Mouse (Mus musculus): ENCODE measurements around the gene Rad51b. TPM values are rescaled to one million over a fixed set of nuclear protein-coding genes. Genes with fewer than 3 reads are reported as not detected.
A peak's percentile ranks its signal among the peaks of the same experiment; 100 is the strongest.

Rad51b gene
- polyA plus RNA-seq, 1 experiment from 2014 or later = 7.7 TPM

GRCm38 (mm10) chr12:79813566-79814305 is 516.7 kb downstream of the Rad51b start:
- peak; percentile 28; the same call in 1 of the 2 replicates for ATAC-seq (ENCODE audit: low FRiP score)
- peaks cover 38% of the 10 kb centered on the region for H3K4me1 ChIP-seq
- peak overlapping the region; percentile 30 for H3K4me2 ChIP-seq
- peak overlapping the region; percentile 73 for H3K27ac ChIP-seq
- H3K4me3 ChIP-seq (replicated peaks) = no peak overlapping the region
- WGBS = 10% methylated on average over 8 of the region's 8 CpGs
- H3K27me3 ChIP-seq = peaks cover 23% of the 10 kb centered on the region
- H3K9me3 ChIP-seq = no peaks in the 10 kb centered on the region
- no peaks in the 10 kb centered on the region for H3K36me3 ChIP-seq (replicated peaks)
- H3K9ac ChIP-seq = no peak overlapping the region

- Histone ChIP-seq H3K36me3 (replicated peaks) (no peaks in the 10 kb centered on the region), H3K27me3 (peaks cover 23% of the 10 kb centered on the region), H3K9me3 (no peaks in the 10 kb centered on the region), H3K9ac (no peak overlapping the region), H3K27ac (peak overlapping the region; percentile 65), H3K4me2 (peak overlapping the region; percentile 30), H3K4me1 (peaks cover 35% of the 10 kb centered on the region), H3K4me3 (replicated peaks) (no peak overlapping the region)
- peak; percentile 69; the same call in 1 of the 2 replicates for ATAC-seq (ENCODE audit: low FRiP score)
- 17% methylated on average over 20 of the region's 20 CpGs for WGBS
These were observed 517.4 kb downstream of the Rad51b start for GRCm38 (mm10) chr12:79814312-79815091.

GRCm38 (mm10) chr12:79816241-79816640 is 519.2 kb downstream of the Rad51b start:
- H3K4me3 ChIP-seq (replicated peaks) = no peak overlapping the region
- no peaks in the 10 kb centered on the region for H3K36me3 ChIP-seq (replicated peaks)
- WGBS = 86% methylated on average over 4 of the region's 4 CpGs
- H3K4me2 ChIP-seq = no peak overlapping the region
- no peak overlapping the region for H3K27ac ChIP-seq
- H3K4me1 ChIP-seq = peaks cover 40% of the 10 kb centered on the region
- H3K9me3 ChIP-seq = no peaks in the 10 kb centered on the region
- ATAC-seq (ENCODE audit: low FRiP score) = no peak
- H3K27me3 ChIP-seq = peaks cover 23% of the 10 kb centered on the region
- no peak overlapping the region for H3K9ac ChIP-seq

GRCm38 (mm10) chr12:79820228-79820958 is 523.3 kb downstream of the Rad51b start:
- H3K36me3 ChIP-seq (replicated peaks) = no peaks in the 10 kb centered on the region
- no peaks in the 10 kb centered on the region for H3K9me3 ChIP-seq
- no peak overlapping the region for H3K4me2 ChIP-seq
- H3K4me1 ChIP-seq = peaks cover 14% of the 10 kb centered on the region
- H3K4me3 ChIP-seq (replicated peaks) = no peak overlapping the region
- peaks cover 17% of the 10 kb centered on the region for H3K27me3 ChIP-seq
- no peak overlapping the region for H3K9ac ChIP-seq
- WGBS = 71% methylated on average over 8 of the region's 8 CpGs
- no peak for ATAC-seq (ENCODE audit: low FRiP score)
- H3K27ac ChIP-seq = no peak overlapping the region

GRCm38 (mm10) chr12:79821901-79822300 is 524.8 kb downstream of the Rad51b start:
- no peak overlapping the region for H3K4me2 ChIP-seq
- no peaks in the 10 kb centered on the region for H3K9me3 ChIP-seq
- ATAC-seq (ENCODE audit: low FRiP score) = no peak
- H3K27ac ChIP-seq = no peak overlapping the region
- H3K36me3 ChIP-seq (replicated peaks) = no peaks in the 10 kb centered on the region
- peaks cover 25% of the 10 kb centered on the region for H3K4me1 ChIP-seq
- no peak overlapping the region for H3K4me3 ChIP-seq (replicated peaks)
- no peak overlapping the region for H3K9ac ChIP-seq
- peaks cover 9% of the 10 kb centered on the region for H3K27me3 ChIP-seq
- 92% methylated on average over 5 of the region's 5 CpGs for WGBS

- WGBS = 92% methylated on average over 2 of the region's 2 CpGs
- Histone ChIP-seq H3K36me3 (replicated peaks) (no peaks in the 10 kb centered on the region), H3K9me3 (no peaks in the 10 kb centered on the region), H3K9ac (no peak overlapping the region), H3K4me2 (no peak overlapping the region), H3K27me3 (peaks cover 6% of the 10 kb centered on the region), H3K4me3 (replicated peaks) (no peak overlapping the region), H3K27ac (no peak overlapping the region), H3K4me1 (peaks cover 27% of the 10 kb centered on the region)
- no peak for ATAC-seq (ENCODE audit: low FRiP score)
These were observed 525.3 kb downstream of the Rad51b start for GRCm38 (mm10) chr12:79822401-79822800.

- no peaks in the 10 kb centered on the region for H3K36me3 ChIP-seq (replicated peaks)
- H3K27me3 ChIP-seq = no peaks in the 10 kb centered on the region
- peak; percentile 69 for ATAC-seq (ENCODE audit: low FRiP score)
- peak overlapping the region; percentile 71 for H3K27ac ChIP-seq
- peaks cover 30% of the 10 kb centered on the region for H3K4me1 ChIP-seq
- H3K4me3 ChIP-seq (replicated peaks) = no peak overlapping the region
- no peak overlapping the region for H3K9ac ChIP-seq
- H3K4me2 ChIP-seq = peak overlapping the region; percentile 3; the same call in 1 of the 2 replicates
- 11% methylated on average over 7 of the region's 7 CpGs for whole genome bisulfite sequencing
- no peaks in the 10 kb centered on the region for H3K9me3 ChIP-seq
These were observed 528.8 kb downstream of the Rad51b start for GRCm38 (mm10) chr12:79825922-79826321.

GRCm38 (mm10) chr12:79827233-79827692 is 530.2 kb downstream of the Rad51b start:
- no peak for ATAC-seq (ENCODE audit: low FRiP score)
- no peak overlapping the region for H3K4me3 ChIP-seq (replicated peaks)
- H3K4me1 ChIP-seq = peaks cover 41% of the 10 kb centered on the region
- no peak overlapping the region for H3K9ac ChIP-seq
- H3K27me3 ChIP-seq = no peaks in the 10 kb centered on the region
- no peaks in the 10 kb centered on the region for H3K36me3 ChIP-seq (replicated peaks)
- H3K9me3 ChIP-seq = no peaks in the 10 kb centered on the region
- H3K4me2 ChIP-seq = no peak overlapping the region
- no peak overlapping the region for H3K27ac ChIP-seq
- 70% methylated on average over 5 of the region's 5 CpGs for WGBS

GRCm38 (mm10) chr12:79827735-79828134 is 530.7 kb downstream of the Rad51b start:
- H3K27ac ChIP-seq = no peak overlapping the region
- H3K9ac ChIP-seq = no peak overlapping the region
- WGBS = 57% methylated on average over 4 of the region's 4 CpGs
- no peak overlapping the region for H3K4me3 ChIP-seq (replicated peaks)
- no peak for ATAC-seq (ENCODE audit: low FRiP score)
- H3K36me3 ChIP-seq (replicated peaks) = no peaks in the 10 kb centered on the region
- peaks cover 41% of the 10 kb centered on the region for H3K4me1 ChIP-seq
- H3K9me3 ChIP-seq = no peaks in the 10 kb centered on the region
- no peaks in the 10 kb centered on the region for H3K27me3 ChIP-seq
- H3K4me2 ChIP-seq = no peak overlapping the region

- WGBS = 46% methylated on average over 1 of the region's 1 CpGs
- Histone ChIP-seq H3K4me1 (peaks cover 30% of the 10 kb centered on the region), H3K27ac (no peak overlapping the region), H3K36me3 (replicated peaks) (no peaks in the 10 kb centered on the region), H3K27me3 (no peaks in the 10 kb centered on the region), H3K9me3 (no peaks in the 10 kb centered on the region), H3K4me3 (replicated peaks) (no peak overlapping the region), H3K9ac (no peak overlapping the region), H3K4me2 (no peak overlapping the region)
- ATAC-seq (ENCODE audit: low FRiP score) = no peak
These were observed 533.6 kb downstream of the Rad51b start for GRCm38 (mm10) chr12:79830686-79831085.

- Histone ChIP-seq H3K36me3 (replicated peaks) (no peaks in the 10 kb centered on the region), H3K27me3 (no peaks in the 10 kb centered on the region), H3K27ac (no peak overlapping the region), H3K4me3 (replicated peaks) (no peak overlapping the region), H3K9ac (no peak overlapping the region), H3K9me3 (no peaks in the 10 kb centered on the region), H3K4me1 (peaks cover 17% of the 10 kb centered on the region), H3K4me2 (no peak overlapping the region)
- ATAC-seq (ENCODE audit: low FRiP score) = no peak
- WGBS = 93% methylated on average over 6 of the region's 6 CpGs
These were observed 535.5 kb downstream of the Rad51b start for GRCm38 (mm10) chr12:79832611-79833010.

- Histone ChIP-seq H3K27ac (no peak overlapping the region), H3K4me1 (peaks cover 41% of the 10 kb centered on the region)
These were observed 538.4 kb downstream of the Rad51b start for GRCm38 (mm10) chr12:79835521-79835920.

More at GRCm38 (mm10) chr12:79835521-79835920, 538.4 kb downstream of the Rad51b start:
- no peak overlapping the region for H3K4me3 ChIP-seq (replicated peaks)
- no peak overlapping the region for H3K4me2 ChIP-seq
- H3K9me3 ChIP-seq = no peaks in the 10 kb centered on the region
- no peaks in the 10 kb centered on the region for H3K27me3 ChIP-seq
- no peak for ATAC-seq (ENCODE audit: low FRiP score)
- no peaks in the 10 kb centered on the region for H3K36me3 ChIP-seq (replicated peaks)
- WGBS = 95% methylated on average over 8 of the region's 8 CpGs
- H3K9ac ChIP-seq = no peak overlapping the region

Data from forebrain, embryonic 12.5 days (tissue).